Mouse (Mus musculus): Measurements from ENCODE around the gene Gm20388. TPM values are rescaled to one million over a fixed set of nuclear protein-coding genes. Genes with fewer than 3 reads are reported as not detected.
A peak's percentile ranks its signal among the peaks of the same experiment; 100 is the strongest.

Gm20388 gene
- polyA plus RNA-seq, 1 experiment: 28.1 TPM

DNA sequence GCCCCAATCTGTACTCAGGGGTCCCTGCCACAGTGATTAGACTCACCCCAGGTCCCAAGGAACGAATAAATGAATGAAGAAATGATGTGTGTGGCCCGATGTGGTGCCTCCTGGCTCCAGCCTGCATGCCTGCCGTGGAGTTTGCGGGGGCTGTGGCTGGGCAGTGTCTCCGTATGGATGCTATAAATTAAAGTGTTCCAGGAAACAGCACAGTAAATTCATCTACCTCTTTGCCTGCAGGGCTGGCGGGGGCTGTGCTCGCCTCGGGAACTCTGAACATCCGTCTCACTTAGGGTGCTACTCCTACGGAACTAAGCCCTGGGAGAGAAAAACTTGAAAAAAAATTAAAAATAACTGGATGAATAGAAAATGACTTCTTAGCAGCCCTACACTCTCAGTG, 441.5 kb downstream of the Gm20388 start:
- peaks cover 8% of the 10 kb centered on the region for H3K4me1 ChIP-seq (ENCODE audit: control insufficient read depth, insufficient read depth, low read length)
- H3K9ac ChIP-seq (ENCODE audit: low read depth, poor library complexity, severe bottlenecking): no peak overlapping the region

DNA sequence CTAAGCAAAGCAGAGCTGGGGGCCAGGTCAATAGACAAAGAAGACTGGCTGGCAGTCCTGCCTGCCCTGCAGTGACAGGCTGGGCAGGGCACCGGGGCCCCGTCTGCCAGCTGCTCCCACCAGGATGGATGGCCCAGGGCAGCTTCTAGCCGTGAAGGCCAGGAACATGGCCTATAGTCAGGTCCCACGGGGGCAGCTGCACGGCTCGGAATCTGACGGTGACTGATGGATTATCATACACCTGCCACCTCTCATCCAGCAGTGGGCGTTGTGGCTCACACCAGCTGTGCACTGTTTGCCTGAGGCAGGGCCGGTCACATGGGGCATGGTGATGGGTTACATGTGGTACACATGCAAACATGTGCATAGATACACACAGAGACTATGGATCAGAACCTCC, 445.4 kb downstream of the Gm20388 start:
- Histone ChIP-seq H3K27ac (ENCODE audit: insufficient read depth, low read length) (no peak overlapping the region), H3K27me3 (ENCODE audit: control insufficient read depth, insufficient read depth, low read length, poor library complexity, severe bottlenecking) (no peaks in the 10 kb centered on the region), H3K4me3 (ENCODE audit: low read depth, low read length) (no peak overlapping the region), H3K4me1 (ENCODE audit: control insufficient read depth, insufficient read depth, low read length) (peaks cover 12% of the 10 kb centered on the region), H3K9ac (ENCODE audit: low read depth, poor library complexity, severe bottlenecking) (no peak overlapping the region), H3K36me3 (ENCODE audit: control insufficient read depth, insufficient read depth, low read length, poor library complexity, severe bottlenecking) (no peaks in the 10 kb centered on the region), H3K9me3 (replicated peaks; ENCODE audit: control insufficient read depth, insufficient read depth, low read length, poor library complexity, severe bottlenecking) (no peaks in the 10 kb centered on the region)
- TF ChIP-seq POLR2A (IDR thresholded peaks at IDR 0.05; ENCODE audit: insufficient read depth, low read length): no peak
- no peak for TF ChIP-seq EP300 (IDR thresholded peaks at IDR 0.05; ENCODE audit: insufficient read depth, low read depth, low read length)
- peak; percentile 34 for TF ChIP-seq CTCF (IDR thresholded peaks at IDR 0.05; ENCODE audit: low read depth, low read length)

More for the DNA sequence above, 441.5 kb downstream of the Gm20388 start:
- Histone ChIP-seq H3K9me3 (replicated peaks; ENCODE audit: control insufficient read depth, insufficient read depth, low read length, poor library complexity, severe bottlenecking) (no peaks in the 10 kb centered on the region), H3K4me3 (ENCODE audit: low read depth, low read length) (no peak overlapping the region), H3K36me3 (ENCODE audit: control insufficient read depth, insufficient read depth, low read length, poor library complexity, severe bottlenecking) (no peaks in the 10 kb centered on the region), H3K27me3 (ENCODE audit: control insufficient read depth, insufficient read depth, low read length, poor library complexity, severe bottlenecking) (no peaks in the 10 kb centered on the region), H3K27ac (ENCODE audit: insufficient read depth, low read length) (no peak overlapping the region)
- TF ChIP-seq CTCF (IDR thresholded peaks at IDR 0.05; ENCODE audit: low read depth, low read length) (no peak), POLR2A (IDR thresholded peaks at IDR 0.05; ENCODE audit: insufficient read depth, low read length) (no peak), EP300 (IDR thresholded peaks at IDR 0.05; ENCODE audit: insufficient read depth, low read depth, low read length) (no peak)

DNA sequence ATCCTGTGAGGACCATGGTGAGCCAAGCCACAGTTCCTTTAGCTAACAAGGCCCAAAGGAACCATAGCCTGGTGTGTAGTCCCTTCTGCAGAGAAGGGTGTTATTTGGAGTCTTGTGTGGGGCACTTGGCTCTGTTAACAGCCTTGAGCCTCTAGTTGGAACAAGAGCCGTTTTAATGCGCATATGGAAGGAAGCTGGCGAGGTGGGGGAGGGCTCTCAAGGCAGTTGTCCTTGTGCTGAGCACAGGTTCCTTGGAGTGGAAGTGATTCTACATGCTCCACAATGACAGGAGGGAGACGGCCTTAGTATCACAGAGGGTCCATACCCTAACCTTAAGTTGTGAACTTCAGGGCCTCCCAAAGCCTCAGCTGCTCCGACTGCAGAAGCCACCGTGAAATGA, 446.9 kb downstream of the Gm20388 start:
- Histone ChIP-seq H3K36me3 (ENCODE audit: control insufficient read depth, insufficient read depth, low read length, poor library complexity, severe bottlenecking) (no peaks in the 10 kb centered on the region), H3K9me3 (replicated peaks; ENCODE audit: control insufficient read depth, insufficient read depth, low read length, poor library complexity, severe bottlenecking) (no peaks in the 10 kb centered on the region), H3K27me3 (ENCODE audit: control insufficient read depth, insufficient read depth, low read length, poor library complexity, severe bottlenecking) (no peaks in the 10 kb centered on the region), H3K9ac (ENCODE audit: low read depth, poor library complexity, severe bottlenecking) (no peak overlapping the region), H3K27ac (ENCODE audit: insufficient read depth, low read length) (peak overlapping the region; percentile 14; the same call in 1 of the 2 replicates), H3K4me1 (ENCODE audit: control insufficient read depth, insufficient read depth, low read length) (peaks cover 14% of the 10 kb centered on the region), H3K4me3 (ENCODE audit: low read depth, low read length) (no peak overlapping the region)
- peak; percentile 86 for TF ChIP-seq EP300 (IDR thresholded peaks at IDR 0.05; ENCODE audit: insufficient read depth, low read depth, low read length)
- no peak for TF ChIP-seq CTCF (IDR thresholded peaks at IDR 0.05; ENCODE audit: low read depth, low read length)
- no peak for TF ChIP-seq POLR2A (IDR thresholded peaks at IDR 0.05; ENCODE audit: insufficient read depth, low read length)

DNA sequence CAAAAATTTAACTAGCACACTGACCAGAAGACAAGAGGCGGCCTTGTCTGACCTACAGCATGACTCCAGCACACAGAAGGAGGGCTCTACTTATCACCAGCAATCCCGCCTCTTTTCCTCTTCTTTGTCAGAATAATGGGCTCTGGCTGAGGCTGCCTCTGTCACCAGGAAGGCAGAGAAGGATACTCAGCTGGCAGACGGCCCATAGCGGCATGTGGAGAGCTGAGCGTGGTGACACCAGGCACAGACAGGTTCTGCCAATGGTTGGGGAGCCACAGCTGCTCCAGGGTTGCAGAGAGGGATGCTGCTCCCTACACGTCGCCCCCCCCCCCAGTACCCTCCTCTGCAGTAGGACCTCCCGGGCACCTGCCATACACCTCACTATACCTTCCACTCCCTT, 450.7 kb downstream of the Gm20388 start:
- Histone ChIP-seq H3K4me1 (ENCODE audit: control insufficient read depth, insufficient read depth, low read length) (peaks cover 22% of the 10 kb centered on the region), H3K36me3 (ENCODE audit: control insufficient read depth, insufficient read depth, low read length, poor library complexity, severe bottlenecking) (no peaks in the 10 kb centered on the region), H3K9ac (ENCODE audit: low read depth, poor library complexity, severe bottlenecking) (no peak overlapping the region), H3K27me3 (ENCODE audit: control insufficient read depth, insufficient read depth, low read length, poor library complexity, severe bottlenecking) (no peaks in the 10 kb centered on the region), H3K9me3 (replicated peaks; ENCODE audit: control insufficient read depth, insufficient read depth, low read length, poor library complexity, severe bottlenecking) (no peaks in the 10 kb centered on the region), H3K4me3 (ENCODE audit: low read depth, low read length) (no peak overlapping the region), H3K27ac (ENCODE audit: insufficient read depth, low read length) (no peak overlapping the region)
- no peak for TF ChIP-seq POLR2A (IDR thresholded peaks at IDR 0.05; ENCODE audit: insufficient read depth, low read length)
- no peak for TF ChIP-seq EP300 (IDR thresholded peaks at IDR 0.05; ENCODE audit: insufficient read depth, low read depth, low read length)
- TF ChIP-seq CTCF (IDR thresholded peaks at IDR 0.05; ENCODE audit: low read depth, low read length): no peak

DNA sequence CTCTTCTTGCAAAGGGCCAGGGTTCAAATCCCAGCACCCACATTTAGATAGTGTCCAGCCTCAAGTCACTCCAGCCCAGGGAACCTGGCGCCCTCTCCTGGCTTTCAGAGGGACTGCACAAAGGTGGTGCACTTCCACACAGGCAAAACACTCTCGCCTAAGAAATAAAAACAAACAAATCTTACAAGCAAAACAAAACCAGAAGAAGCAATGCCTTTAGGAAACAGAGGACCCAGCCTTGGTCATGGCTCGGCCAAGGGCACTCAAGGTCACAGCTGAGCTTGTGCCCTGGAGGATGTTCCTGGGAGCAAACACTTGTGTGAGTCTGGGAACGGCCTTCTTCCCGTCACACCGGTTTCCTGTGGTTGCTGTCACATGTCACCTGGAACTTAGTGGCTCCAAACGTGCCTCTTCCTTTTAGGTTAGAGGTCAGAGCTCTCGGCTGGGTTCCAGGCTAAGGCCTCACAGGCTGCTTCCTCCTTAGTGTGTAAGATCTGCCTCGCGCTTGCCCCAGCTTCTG, 453.0 kb downstream of the Gm20388 start:
- H3K27ac ChIP-seq (ENCODE audit: insufficient read depth, low read length): peak overlapping the region; percentile 45
- peaks cover 11% of the 10 kb centered on the region for H3K4me1 ChIP-seq (ENCODE audit: control insufficient read depth, insufficient read depth, low read length)

DNA sequence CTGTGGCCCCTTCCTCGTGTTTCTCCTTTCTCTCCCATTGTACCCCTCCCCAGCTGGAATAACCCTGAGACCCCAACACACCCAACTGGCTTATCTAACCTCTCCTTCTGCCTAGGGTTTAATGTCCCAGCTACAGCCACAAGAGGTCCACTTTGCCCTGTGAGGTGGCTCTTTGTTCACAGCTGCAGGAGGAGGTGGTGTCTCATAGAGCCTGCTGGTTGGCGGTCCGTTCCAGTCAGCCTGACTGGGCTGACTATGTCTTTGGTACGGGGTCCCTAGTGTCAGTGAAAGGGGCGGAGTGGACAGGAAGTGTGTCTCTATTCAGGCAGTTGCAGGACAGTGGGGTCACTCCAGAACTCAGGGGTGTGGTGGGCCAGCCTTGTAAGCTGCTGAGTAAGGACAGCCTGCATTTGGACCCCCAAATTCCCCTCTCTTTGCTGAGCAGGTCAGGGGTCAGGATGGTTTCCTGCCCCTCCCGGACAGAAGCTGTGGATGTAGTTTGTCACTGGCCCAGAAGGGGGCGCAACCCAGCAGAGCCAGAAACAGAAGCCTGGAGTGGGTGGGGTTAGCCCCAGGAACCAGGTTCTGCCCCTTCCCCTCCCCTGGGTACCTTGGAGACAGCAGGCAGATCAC, 453.6 kb downstream of the Gm20388 start:
- H3K27me3 ChIP-seq (ENCODE audit: control insufficient read depth, insufficient read depth, low read length, poor library complexity, severe bottlenecking): no peaks in the 10 kb centered on the region
- H3K9ac ChIP-seq (ENCODE audit: low read depth, poor library complexity, severe bottlenecking): no peak overlapping the region
- H3K4me3 ChIP-seq (ENCODE audit: low read depth, low read length): no peak overlapping the region
- H3K9me3 ChIP-seq (replicated peaks; ENCODE audit: control insufficient read depth, insufficient read depth, low read length, poor library complexity, severe bottlenecking): no peaks in the 10 kb centered on the region
- TF ChIP-seq CTCF (IDR thresholded peaks at IDR 0.05; ENCODE audit: low read depth, low read length): peak; percentile 83
- no peak for TF ChIP-seq POLR2A (IDR thresholded peaks at IDR 0.05; ENCODE audit: insufficient read depth, low read length)
- no peak for TF ChIP-seq EP300 (IDR thresholded peaks at IDR 0.05; ENCODE audit: insufficient read depth, low read depth, low read length)
- H3K36me3 ChIP-seq (ENCODE audit: control insufficient read depth, insufficient read depth, low read length, poor library complexity, severe bottlenecking): no peaks in the 10 kb centered on the region
- peaks cover 12% of the 10 kb centered on the region for H3K4me1 ChIP-seq (ENCODE audit: control insufficient read depth, insufficient read depth, low read length)
- H3K27ac ChIP-seq (ENCODE audit: insufficient read depth, low read length): peak overlapping the region; percentile 45

More for the DNA sequence above, 453.0 kb downstream of the Gm20388 start:
- H3K4me3 ChIP-seq (ENCODE audit: low read depth, low read length): no peak overlapping the region
- H3K9me3 ChIP-seq (replicated peaks; ENCODE audit: control insufficient read depth, insufficient read depth, low read length, poor library complexity, severe bottlenecking): no peaks in the 10 kb centered on the region
- peak; percentile 89; the same call in 1 of the 2 replicates for TF ChIP-seq EP300 (IDR thresholded peaks at IDR 0.05; ENCODE audit: insufficient read depth, low read depth, low read length)
- peak; percentile 96 for TF ChIP-seq CTCF (IDR thresholded peaks at IDR 0.05; ENCODE audit: low read depth, low read length)
- no peak for TF ChIP-seq POLR2A (IDR thresholded peaks at IDR 0.05; ENCODE audit: insufficient read depth, low read length)
- no peaks in the 10 kb centered on the region for H3K27me3 ChIP-seq (ENCODE audit: control insufficient read depth, insufficient read depth, low read length, poor library complexity, severe bottlenecking)
- no peaks in the 10 kb centered on the region for H3K36me3 ChIP-seq (ENCODE audit: control insufficient read depth, insufficient read depth, low read length, poor library complexity, severe bottlenecking)
- H3K9ac ChIP-seq (ENCODE audit: low read depth, poor library complexity, severe bottlenecking): no peak overlapping the region

Data from ES-Bruce4 (cell line).